In the genomic region with DNA sequence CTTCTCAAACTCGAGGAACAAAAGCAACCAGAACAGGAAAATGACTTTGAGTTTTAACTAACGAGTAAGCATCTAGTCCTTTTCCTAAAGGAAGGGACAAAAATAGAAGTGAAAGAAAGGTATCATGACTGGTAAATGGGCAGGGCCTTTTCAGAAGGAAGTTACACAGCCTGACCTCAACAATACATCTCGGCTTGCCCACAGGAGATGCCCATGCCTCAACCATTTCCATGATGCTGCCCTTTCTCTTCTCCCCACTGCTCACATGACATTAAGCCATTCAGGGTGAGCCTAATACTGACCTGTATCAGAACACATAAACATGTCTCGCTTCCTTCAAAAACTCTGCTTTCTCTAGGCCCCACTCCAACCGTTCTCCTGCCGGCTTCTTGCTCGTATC, we compare ENCODE assay signal across 16 mouse cellular contexts.
"Had no signal": no experiment of that assay in that cellular context is flagged by ENCODE, and none has a peak within 500 bp of the region (broad histone marks: within the 10 kb centered on the region; RNA-seq: fewer than 3 reads in every experiment).

No protein-coding gene starts in this region.

- DNase-seq: kidney, adult 8-10 months; kidney, postnatal 36 days; layer of hippocampus, adult 9-11 months; lung, embryonic 14.5 days; lung, postnatal 10 days; lung, postnatal 4 days; right cerebral cortex, postnatal 4 days; spleen, adult 18-20 months; thymus, postnatal 14 days had no signal

- H3K9me3 ChIP-seq: limb, embryonic 15.5 days; liver, embryonic 12.5 days; midbrain, embryonic 13.5 days; neural tube, embryonic 15.5 days; stomach, embryonic 15.5 days had no signal

- H3K27ac ChIP-seq: kidney, postnatal 0 days; limb, embryonic 15.5 days; liver, embryonic 12.5 days; midbrain, embryonic 13.5 days; neural tube, embryonic 15.5 days; stomach, embryonic 15.5 days had no signal

- H3K4me2 ChIP-seq: limb, embryonic 15.5 days; liver, embryonic 12.5 days; lung, embryonic 14.5 days; midbrain, embryonic 13.5 days; neural tube, embryonic 15.5 days; stomach, embryonic 15.5 days had no signal

- H3K36me3 ChIP-seq: limb, embryonic 15.5 days; liver, embryonic 12.5 days; midbrain, embryonic 13.5 days; neural tube, embryonic 15.5 days; stomach, embryonic 15.5 days had no signal

- H3K27me3 ChIP-seq: limb, embryonic 15.5 days; liver, embryonic 12.5 days; neural tube, embryonic 15.5 days; stomach, embryonic 15.5 days had no signal

- H3K9ac ChIP-seq: limb, embryonic 15.5 days; liver, embryonic 12.5 days; lung, embryonic 14.5 days; midbrain, embryonic 13.5 days; neural tube, embryonic 15.5 days; stomach, embryonic 15.5 days had no signal

- ATAC-seq: liver, embryonic 12.5 days; midbrain, embryonic 13.5 days had no signal

- H3K4me3 ChIP-seq: limb, embryonic 15.5 days; liver, embryonic 12.5 days; midbrain, embryonic 13.5 days; myocyte; neural tube, embryonic 15.5 days; stomach, embryonic 15.5 days had no signal
